Mouse (Mus musculus) yolk sac, embryonic 10.5 days (tissue): Measurements from ENCODE around the gene Tbc1d14.

Source experiments
- DNase-seq: peaks from one replicate; pipeline ENCODE4 v3.0.0-alpha.2; 2017; ENCODE audit warnings: low spot score

Gene Tbc1d14

DNA sequence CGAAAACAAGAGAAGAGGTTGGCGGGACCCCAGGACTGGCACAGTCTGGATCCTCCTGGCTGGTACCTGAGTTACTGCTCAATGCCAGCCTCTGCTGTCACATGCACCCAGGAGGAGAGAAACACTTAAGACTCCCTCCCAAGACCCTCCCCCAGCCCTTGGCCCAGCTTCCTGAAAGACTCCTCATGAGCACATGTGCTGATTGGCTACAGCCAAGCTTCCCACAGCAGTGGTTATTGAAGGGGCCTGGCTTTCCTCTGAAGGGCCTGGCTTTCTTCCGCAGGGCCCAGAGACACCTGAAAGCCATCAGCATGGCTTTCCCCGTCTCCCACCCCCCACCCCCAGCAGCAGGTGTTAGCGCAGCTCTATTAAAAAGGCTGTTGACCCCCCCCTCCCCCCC, at the start of gene Tbc1d14:
Tbc1d14 (minus strand) TSS at position 101 of the 400 bp plus-strand sequence.
- no peak for DNase-seq

DNA sequence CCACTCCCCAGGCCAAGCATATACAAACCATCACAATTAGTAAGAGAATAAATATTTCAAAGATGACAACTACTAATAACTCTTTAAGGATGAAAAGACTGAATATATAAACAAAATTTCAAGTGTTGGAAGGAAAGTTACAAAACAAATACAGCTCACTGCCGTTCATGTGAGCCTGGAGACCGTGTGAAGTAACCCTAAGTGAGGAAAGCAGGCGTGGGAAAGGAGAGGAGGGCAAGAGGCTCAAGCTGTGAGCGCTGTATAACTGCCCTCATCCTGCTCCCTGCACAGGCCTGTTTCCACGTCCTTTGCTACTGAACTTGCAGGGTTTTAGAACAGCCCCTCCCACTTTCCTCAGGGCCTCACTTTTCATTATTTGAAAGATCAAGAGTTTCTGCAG, 32.5 kb upstream of the Tbc1d14 start:
- DNase-seq: no peak

DNA sequence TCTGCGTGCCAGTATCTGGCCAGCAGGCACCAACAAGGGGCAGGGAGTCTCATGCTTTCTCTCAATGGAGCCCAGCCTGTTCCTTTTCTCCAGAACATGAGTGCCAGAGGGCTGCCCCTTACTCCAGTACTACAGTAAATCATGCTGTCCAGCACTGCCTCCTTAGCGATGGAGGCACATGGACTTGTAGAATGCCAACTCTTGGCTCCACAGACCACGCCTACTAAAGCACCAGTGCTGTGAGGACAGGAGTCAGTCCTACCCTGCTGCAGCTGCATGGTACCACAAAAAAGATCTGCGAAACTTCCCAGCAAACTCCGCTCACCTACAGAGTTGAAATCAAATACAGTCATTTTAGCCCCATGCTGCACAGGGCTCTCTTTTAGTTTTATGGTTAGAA, 30.6 kb upstream of the Tbc1d14 start:
- DNase-seq: no peak

DNA sequence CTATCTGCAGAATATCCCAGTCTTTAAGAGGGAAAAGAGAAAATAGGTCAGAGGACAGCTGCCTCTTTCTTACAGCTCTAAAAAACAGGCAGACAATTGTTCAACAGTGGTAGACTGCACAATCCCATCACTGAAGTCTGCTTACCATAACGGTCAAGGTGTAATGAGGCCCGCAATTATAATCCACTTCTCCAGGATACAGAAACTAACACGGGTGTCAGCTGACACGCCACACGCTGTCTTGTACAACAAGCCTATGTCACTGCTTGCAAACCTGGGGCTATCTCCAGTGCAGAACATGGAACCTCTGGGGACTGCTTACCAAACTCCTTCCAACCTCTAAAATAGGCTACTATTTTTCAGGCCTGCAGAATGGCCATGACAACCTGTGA, 28.0 kb upstream of the Tbc1d14 start:
- DNase-seq: no peak

DNA sequence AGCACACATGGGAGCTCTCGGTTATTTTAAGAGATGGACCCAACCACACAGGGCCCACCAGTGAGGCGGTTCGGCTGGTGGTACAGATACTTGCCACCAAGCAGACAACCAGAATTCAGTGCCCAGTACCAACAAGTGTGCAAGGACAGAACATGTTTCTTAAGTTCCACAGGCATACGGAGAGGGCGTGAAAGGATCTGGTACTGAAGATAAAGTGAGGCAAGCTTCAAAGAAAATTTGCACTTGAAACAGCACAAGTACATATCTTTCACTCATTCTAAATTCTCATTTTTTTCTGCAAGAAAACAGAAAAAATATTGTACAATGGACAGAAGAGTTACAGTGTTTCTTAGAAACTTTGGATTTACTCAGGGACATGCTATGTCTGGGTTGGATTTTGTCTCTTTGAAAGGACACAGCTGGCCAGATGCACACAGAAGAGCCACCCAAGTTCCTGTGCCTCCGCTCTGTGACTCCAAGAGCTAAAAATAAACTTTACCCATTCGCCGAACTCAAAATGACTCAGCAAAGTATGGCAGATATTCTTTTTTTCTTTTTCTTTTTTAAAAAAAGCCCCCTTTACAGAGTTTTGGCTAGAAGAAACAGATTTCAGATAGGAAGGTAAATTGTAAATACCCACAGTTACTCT, 27.5 kb upstream of the Tbc1d14 start:
- DNase-seq: no peak

DNA sequence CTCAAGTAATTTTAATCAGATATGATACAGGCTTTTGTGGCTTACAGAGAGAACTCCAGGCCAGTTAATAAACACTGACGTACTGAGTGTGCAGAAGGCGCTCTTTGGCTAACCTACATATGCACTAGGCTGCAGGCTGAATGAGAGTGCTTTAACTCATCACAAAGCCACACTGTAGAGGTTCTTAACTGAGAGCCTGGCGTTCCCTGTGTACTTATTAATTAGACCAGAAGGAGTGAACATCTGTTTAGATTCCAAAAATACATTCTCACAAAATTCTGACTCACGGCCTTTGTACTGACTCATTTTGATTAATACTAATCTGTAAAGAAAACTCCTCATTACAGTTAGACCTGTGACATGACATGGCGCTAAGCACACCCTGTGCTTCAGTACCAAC, 25.8 kb upstream of the Tbc1d14 start:
- DNase-seq: no peak

DNA sequence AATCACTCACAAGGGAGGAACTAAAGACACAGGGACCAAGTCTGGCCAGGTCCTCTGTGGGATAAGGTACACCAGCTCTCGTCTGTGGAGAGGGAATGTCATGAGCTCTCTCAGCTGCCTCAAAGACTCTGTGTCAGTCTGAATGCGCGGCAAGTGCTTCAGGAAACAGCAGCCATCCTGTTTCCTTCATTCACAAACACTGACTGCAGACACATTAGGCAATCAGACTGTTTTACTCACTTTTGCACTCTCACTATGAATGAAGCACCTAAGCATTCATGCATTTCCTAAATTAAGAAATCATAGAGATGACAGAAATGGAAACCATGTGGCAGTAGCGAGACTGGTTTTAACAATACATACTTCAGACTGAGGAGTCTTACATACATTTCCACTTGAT, 25.3 kb upstream of the Tbc1d14 start:
- DNase-seq: no peak

DNA sequence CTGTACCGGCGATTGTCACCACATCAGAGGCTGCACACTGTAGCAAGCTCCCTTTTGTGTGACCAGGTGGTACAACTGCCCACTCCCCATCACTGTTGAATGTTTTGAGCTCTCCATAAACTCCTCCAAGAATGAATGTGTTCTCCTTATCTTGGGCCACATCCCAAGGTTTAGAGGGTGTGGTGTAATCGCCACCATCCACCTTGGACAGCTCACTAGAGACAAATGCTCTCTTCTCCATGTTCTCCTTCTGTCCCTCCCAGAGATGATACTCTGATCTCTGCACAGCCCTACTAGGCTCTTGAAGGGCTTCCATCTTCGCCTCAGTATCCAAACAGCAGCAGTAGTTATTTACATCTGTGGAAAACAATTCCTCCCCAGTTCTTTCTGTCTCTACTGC, 21.0 kb upstream of the Tbc1d14 start:
- DNase-seq: no peak

DNA sequence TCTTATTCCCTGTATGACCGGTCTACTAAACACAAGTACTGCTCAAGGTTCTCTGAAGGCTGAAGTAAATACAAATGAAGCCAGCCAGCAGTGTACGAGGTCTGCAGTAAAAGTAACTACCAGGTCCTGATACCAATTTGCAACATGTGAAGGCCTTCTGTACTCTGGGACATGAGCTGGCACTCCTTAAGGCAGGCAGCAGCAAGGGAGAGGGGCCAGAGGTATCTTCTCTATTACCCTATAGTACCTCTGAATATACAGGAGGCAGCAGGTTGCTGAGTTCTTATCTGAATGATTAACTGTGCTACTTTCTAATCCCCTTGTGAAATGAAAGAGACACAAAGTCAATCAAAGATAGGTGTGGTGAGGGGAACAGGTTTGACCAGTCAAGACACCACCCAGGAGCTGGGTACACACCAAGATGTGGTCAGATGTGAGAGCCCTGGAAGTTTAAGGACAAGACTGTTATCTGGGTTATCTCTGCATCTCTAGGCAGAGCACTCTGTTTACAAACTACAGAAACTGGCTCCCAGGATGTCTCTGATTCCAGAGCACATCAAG, 15.9 kb upstream of the Tbc1d14 start:
- DNase-seq: no peak

DNA sequence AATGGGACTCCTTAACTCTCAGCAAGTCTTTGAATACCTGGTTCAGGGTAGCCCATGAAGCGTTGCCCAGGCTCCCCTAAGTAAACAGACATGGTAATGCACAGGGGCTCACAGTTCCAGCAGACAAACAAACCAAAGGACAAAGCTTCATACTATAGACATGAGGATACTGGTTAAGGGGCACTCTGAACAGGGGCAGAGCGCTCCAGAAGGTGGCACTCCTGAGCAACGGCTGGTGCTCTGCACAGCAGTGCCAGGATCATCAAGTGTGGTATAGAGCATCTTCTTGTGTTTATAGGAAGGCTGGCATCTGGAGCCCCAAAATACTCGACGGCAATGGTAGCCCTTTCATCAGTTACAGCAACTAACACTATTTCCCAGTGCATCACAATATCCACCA, 10.0 kb upstream of the Tbc1d14 start:
- no peak for DNase-seq

DNA sequence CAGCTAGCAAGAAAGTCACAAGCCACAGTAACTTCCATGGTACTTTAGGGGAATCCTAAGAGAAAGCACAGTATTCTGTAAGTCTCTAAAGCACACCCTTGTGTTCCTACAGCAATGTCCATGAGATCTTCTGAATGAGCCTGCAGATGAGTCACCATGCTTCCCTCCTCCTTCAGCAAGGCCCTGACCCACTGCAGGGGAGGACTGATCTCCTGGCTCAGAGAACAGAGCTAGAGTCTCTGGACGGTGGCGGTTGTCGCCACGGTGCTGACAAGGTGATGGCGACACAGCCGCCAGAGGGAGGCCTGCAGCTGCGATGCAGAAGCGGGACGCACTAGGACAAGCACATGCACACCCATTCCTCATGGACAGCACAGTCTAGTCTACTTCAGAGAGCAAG, 9.0 kb upstream of the Tbc1d14 start:
- no peak for DNase-seq

DNA sequence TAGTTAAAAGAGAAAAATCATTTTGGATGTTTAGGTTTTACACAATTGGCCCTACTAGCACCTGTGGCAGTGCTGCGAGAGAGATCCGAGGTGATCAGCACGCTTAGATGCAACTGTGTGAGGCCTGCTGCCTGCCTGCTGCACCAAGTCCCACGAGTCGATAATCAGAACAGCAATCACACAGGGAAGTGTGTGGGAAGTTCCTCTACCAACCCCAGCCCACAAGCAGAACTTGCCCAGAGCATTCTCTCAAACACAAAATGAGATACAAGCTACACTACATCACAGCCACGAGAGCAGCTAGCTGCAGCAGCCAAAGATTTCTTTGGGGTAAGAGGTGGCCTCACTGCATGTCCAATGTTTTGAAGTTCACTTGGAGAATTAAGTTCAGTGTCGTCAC, 8.4 kb upstream of the Tbc1d14 start:
- no peak for DNase-seq

DNA sequence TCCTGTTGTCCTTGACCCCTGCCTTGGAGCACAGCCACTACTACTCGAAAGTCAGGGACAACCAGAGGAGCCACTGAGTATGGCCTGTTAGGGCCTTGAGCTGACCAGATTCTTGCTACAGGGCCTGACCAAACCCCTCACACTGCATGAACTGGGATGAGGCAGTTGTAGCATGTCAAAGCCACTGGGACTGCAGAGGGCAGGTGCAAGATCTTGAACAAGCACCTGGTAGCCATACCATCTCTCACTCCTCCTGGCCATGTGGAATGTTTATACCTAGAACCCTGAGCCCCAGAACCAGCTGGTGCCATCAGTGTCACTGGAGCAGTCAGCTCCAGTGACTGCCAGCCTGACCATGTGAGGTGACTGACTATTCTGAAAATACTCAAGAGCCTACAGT, 5.8 kb upstream of the Tbc1d14 start:
- no peak for DNase-seq

DNA sequence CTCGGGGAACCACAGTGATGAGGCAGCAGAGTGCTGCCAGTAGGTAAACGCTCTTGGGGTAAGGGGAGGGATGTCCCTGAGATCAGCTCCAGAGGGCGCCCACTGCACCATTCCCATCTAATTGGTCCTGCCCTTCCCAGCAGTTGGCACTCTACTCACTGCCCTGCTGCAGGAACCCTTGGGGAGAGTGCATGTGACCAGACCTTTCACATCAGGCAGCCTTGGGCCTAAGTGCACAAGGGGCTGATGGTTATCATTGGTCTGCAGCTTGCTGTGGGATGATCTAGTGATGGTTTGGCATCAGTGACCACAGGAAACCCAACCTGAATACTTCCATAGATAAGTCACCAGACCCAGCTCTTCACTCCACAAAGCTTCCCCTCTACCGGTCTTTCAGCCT, 4.6 kb upstream of the Tbc1d14 start:
- no peak for DNase-seq

DNA sequence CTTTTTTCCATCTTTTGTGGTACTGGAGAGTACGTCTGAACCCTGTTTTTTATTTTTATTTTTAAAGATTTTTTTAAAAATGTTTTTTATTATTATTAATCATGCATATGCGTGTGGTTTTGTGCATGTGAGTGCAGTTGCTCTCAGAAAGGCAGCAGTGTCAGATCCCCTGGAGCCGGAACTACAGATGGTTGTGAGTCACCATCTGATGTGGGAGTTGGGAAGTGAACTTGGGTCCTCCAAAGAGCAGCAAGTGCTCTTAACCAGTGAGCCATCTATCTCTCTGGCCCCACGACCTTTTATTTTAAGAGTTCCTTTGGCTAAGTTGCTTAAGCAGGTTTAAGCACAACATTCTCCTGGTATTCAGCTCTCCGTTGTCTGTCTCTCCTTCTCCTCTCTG, 3.1 kb upstream of the Tbc1d14 start:
- DNase-seq: no peak

DNA sequence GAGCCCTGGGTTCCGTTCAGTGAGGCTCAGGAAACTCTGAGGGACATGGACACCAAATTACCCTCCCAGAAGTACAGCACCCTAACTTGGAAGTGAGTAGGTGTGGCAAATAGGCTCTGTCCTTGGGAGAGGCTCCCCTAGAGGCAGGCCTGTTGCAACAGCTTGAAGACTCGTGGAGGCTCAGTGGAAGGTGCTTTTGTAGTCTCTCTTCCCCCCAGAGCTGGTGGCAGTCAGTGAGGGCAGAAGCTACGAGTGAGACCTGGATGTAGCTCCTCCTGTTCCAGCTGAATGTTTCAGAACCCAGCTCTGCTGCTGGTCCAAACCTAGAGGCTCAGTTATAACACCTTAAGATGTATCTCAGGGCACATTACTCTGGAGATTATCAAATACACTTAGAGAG, 2.0 kb upstream of the Tbc1d14 start:
- no peak for DNase-seq

DNA sequence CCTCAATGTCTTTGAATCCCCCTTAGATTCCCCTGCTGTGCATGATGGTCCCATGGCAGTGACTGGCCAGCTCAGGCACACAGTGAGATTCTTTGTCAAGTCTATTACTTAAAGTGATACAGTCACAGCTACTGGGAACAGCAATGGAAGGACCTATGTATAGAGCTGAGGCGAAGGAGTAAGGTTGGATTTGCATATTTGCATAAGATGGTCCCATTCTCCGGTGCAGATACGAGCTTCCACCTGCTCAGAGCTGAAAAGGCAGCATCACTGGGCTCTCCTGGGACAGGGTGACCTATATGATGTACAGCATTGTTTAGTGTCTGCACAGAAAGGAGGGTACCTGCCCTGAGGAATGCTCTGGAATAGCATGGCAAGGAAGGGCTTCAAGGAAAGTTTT, 1.3 kb upstream of the Tbc1d14 start:
- no peak for DNase-seq

DNA sequence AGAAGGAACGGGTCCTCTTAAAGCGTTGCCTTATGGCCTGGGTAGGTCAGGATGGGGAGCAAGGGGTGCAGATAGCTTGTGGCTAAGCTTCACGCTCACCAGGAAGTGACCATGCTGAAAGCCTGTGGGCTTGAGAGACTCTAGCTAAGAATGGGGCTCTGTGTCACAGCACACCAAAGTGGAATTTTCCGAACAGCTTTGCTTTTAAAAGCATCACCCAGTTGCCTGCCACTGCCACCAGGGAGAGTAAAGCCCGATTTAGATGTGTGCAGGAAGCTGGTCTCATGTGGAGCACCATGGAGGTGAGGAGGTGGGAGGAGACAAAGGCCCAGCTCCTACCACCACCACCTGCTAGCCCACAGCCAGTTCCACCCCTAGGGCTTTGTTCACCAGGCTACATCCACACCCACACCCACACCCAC, 2.6 kb downstream of the Tbc1d14 start:
- DNase-seq: no peak

DNA sequence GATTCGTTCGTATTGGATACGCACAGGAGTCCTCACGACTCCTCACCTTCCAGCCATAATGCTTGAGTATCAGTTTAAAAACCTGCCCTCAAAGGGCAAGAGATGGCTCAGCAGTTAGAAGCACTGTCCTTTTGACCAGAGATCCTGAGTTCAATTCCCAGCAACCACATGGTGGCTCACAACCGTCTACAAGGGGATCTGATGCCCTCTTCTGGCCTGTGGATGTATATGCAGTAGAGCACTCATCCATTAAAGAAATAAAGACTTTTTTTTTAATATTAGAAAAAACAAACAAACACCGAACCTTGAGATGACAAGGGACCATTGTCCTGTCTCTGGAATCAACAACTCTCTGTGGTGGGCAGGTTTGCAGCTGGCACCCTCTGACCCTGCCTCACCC, 8.8 kb downstream of the Tbc1d14 start:
- no peak for DNase-seq

DNA sequence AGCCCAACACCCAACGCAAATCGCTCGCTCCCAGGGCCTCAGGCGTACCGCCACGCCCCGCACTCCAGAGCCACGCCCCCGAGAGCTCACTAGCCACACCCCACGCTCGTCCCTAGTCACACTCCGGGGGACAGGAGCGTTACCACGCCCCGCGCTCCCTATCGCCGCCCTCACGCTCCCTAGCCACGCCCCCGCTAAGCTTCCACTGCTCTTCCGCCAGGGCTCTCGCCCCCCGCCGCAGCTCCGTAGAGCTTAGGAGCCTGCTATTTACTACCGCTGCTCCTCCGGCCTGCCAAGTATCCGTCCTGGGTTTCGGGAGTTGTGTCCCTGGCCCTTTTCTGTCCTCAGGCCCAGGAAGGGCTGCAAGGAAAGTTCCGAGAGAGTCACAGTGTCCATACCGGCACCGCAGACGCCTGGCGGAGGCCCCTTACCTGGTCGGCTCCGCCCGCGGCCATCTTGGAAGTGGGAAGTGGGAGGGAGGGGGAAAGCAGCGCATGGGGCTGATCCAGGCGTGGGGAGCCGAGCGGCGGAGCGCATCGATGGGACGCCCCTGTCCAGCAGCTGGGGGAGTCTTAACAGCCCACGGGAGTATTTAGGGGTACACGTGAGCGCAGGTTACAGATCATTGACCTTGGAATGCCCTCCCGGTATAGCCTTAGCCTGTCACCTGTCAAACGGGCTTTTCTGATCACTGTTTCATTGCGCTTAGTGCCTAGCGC, 11.0 kb downstream of the Tbc1d14 start:
- peak; percentile 100 for DNase-seq

DNA sequence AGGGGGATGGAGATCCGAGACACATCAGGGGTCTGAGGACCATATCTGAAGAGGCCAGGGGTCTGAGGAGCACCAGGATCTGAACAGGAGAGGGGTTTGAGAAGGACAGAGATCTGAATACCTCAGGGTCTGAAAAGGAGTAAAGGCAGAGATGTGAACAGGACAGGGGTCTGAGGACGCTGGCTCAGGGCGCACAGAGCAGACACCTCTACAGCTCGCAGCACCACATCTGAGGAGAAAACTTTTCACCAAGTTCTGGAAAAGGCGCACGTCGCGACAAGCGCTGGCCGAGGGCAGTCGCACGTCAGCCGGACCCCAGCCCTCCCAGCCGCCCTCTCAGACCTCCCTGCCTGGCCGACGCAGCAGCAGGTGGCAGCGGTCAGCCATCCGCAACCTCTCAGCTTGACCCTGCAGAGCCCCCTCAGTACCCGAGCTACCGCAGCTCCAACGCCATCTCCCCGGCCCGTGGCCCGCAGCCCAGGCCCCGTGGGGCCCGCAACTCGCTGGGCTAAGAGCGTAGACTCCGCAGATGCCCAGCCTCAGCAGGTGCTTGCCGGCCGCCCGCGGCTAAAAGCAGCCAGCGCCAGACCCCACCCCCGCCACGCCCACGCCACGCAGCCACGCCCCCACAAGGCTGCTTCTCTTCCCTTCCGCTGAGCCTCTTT, 11.7 kb downstream of the Tbc1d14 start:
- DNase-seq: no peak

DNA sequence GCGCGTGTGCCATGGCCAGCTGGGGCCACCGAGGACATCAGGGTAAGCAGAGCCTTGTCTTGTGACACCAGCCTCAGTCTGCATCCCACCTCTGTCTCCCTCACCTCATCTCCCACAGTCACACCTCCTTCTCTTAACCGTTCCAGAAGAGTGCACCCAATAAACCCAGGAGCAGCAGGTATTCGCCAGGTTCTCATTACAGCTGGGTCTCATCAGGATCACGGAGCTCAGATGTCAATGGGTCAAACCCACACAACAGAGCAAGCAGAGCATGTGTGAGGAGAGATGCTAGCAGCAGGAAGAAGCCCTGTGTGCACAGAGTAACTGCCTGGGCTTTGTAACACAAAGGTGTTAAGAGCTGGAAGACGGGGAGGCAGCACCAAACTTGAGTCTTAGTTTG, 13.1 kb downstream of the Tbc1d14 start:
- no peak for DNase-seq

DNA sequence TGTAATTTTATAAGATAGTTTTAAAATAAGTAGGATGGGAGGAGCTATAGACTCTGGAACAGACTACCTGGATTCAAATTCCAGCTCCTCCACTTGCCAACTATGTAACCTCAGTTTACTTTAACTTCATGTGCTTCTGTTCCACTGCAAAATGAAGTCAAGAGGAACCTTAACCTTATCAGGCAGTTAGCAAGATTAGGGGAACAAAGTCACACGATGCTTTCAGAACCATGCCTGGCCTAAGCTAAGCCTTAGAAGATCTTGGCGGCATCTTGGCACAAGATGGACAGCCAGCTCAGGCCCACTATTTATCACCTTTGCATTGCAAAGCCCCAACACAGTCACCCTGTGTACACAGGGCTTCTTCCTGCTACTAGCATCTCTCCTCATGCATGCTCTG, 14.1 kb downstream of the Tbc1d14 start:
- DNase-seq: no peak
